Mouse (Mus musculus) stomach, postnatal 0 days (tissue): ENCODE results near the gene Kat6b.

Experiments used
- CTCF ChIP-seq: IDR thresholded peaks from 2 replicates; pipeline ENCODE4 v1.5.1; 2016; ENCODE audit warnings: antibody characterized with exemption, low read depth, mild to moderate bottlenecking, moderate library complexity
- EP300 ChIP-seq: optimal IDR thresholded peaks from 2 replicates; pipeline ENCODE3; 2016; ENCODE audit warnings: antibody characterized with exemption

GRCm38 (mm10) chr14:21602937-21603336 lies 121.7 kb downstream of the Kat6b start:
- TF ChIP-seq CTCF (no peak), EP300 (no peak)
